Mouse (Mus musculus): Measurements from ENCODE around the gene Slc9a7. TPM values are rescaled to one million over a fixed set of nuclear protein-coding genes. Genes with fewer than 3 reads are reported as not detected.

Gene Slc9a7
- total and polyA plus RNA-seq, 2 experiments from 2014 or later, result 13.5 to 94.6 TPM

DNA sequence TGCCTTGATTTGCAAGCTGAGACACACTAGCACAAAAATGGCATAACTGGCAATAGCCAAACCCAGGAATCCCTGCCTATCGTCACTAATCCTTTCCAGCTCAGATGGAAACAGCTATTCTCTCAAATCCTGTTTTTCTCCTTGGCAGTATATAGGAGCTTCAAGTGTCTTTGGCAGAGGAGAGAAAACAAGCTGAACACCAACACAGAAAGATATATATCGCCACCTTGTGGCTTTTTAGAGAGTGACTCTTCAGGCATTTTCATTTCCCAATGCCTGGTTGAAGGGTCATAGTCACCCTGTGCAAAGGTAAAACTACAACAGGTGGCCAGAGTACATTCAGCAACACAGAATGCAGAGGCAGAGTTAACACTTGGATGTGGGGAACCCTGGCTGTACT is 134.1 kb downstream of the Slc9a7 start:
- TF ChIP-seq CTCF (IDR thresholded peaks at IDR 0.05), result peak; percentile 69
- DNase-seq (ENCODE audit: low spot score) (peak; percentile 50), ATAC-seq (ENCODE audit: low FRiP score) (no peak)
- H3K4me3 ChIP-seq (ENCODE audit: low read depth, low read length), result no peak overlapping the region
- no peaks in the 10 kb centered on the region for H3K27me3 ChIP-seq (ENCODE audit: insufficient read depth, low read length)
- no peak overlapping the region for H3K4me2 ChIP-seq (ENCODE audit: low read depth, low read length, poor library complexity, severe bottlenecking)
- WGBS, result 8% methylated on average over 2 of the region's 2 CpGs
- no peaks in the 10 kb centered on the region for H3K4me1 ChIP-seq (ENCODE audit: insufficient read depth, low read length)
- H3K27ac ChIP-seq (ENCODE audit: low read depth, low read length), result no peak overlapping the region
- no peaks in the 10 kb centered on the region for H3K9me3 ChIP-seq (ENCODE audit: low read length)
- H3K36me3 ChIP-seq (ENCODE audit: insufficient read depth, low read length), result no peaks in the 10 kb centered on the region
- no peak overlapping the region for H3K9ac ChIP-seq (replicated peaks; ENCODE audit: low read length, poor library complexity, severe bottlenecking)

DNA sequence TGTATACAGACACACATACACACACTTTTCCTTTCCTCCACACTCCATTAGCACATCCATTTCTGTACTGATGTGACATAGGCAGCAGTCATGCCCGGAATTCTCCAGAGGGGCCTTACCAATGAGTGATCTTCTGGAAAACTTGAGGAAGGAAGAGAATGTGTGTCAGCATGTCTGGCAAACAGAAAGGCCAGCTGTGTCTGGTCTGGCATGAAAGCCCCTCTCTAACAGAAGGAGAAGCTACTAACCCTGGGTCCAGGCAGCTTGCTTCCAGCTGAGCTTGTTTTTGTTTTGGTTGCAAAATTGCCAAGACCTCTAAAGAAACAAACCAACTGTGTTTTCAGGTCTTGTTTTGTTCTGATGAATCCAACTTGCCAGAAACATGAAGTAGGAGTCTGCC is 162.1 kb downstream of the Slc9a7 start:
- Histone ChIP-seq H3K4me2 (ENCODE audit: low read depth, low read length, poor library complexity, severe bottlenecking) (no peak overlapping the region), H3K36me3 (ENCODE audit: insufficient read depth, low read length) (no peaks in the 10 kb centered on the region), H3K9ac (replicated peaks; ENCODE audit: low read length, poor library complexity, severe bottlenecking) (no peak overlapping the region), H3K27me3 (ENCODE audit: insufficient read depth, low read length) (no peaks in the 10 kb centered on the region), H3K4me1 (ENCODE audit: insufficient read depth, low read length) (no peaks in the 10 kb centered on the region), H3K27ac (ENCODE audit: low read depth, low read length) (no peak overlapping the region), H3K9me3 (ENCODE audit: low read length) (no peaks in the 10 kb centered on the region), H3K4me3 (ENCODE audit: low read depth, low read length) (no peak overlapping the region)
- TF ChIP-seq CTCF (IDR thresholded peaks at IDR 0.05), result no peak
- no peak for ATAC-seq (ENCODE audit: low FRiP score)
- DNase-seq (ENCODE audit: low spot score), result no peak
- WGBS, result 100% methylated on average over 1 of the region's 1 CpGs

DNA sequence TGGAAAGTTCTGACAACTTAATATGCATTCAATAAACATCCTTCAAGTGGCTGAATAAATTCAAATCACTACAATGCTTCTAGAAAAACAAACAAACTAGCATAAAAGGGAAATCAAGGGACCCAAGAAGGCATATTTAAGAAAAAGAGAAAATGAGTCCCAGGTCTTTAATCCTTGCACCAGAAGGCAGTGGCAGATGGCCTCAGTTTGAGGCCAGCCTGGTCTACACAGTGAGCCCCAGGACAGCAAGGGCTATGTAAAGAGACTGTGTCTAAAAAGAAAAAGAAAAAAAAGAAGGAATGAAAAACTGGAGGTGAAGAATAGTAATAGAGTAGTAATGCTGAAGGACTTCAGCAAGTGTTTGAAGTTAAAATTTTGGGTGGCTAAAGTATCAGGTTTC is 162.7 kb downstream of the Slc9a7 start:
- Histone ChIP-seq H3K9me3 (ENCODE audit: low read length) (no peaks in the 10 kb centered on the region), H3K9ac (replicated peaks; ENCODE audit: low read length, poor library complexity, severe bottlenecking) (no peak overlapping the region), H3K4me2 (ENCODE audit: low read depth, low read length, poor library complexity, severe bottlenecking) (no peak overlapping the region), H3K36me3 (ENCODE audit: insufficient read depth, low read length) (no peaks in the 10 kb centered on the region), H3K4me3 (ENCODE audit: low read depth, low read length) (no peak overlapping the region), H3K27me3 (ENCODE audit: insufficient read depth, low read length) (no peaks in the 10 kb centered on the region), H3K4me1 (ENCODE audit: insufficient read depth, low read length) (no peaks in the 10 kb centered on the region), H3K27ac (ENCODE audit: low read depth, low read length) (no peak overlapping the region)
- ATAC-seq (ENCODE audit: low FRiP score) (no peak), DNase-seq (ENCODE audit: low spot score) (no peak)
- TF ChIP-seq CTCF (IDR thresholded peaks at IDR 0.05), result no peak

- H3K4me2 ChIP-seq (ENCODE audit: low read depth, low read length, poor library complexity, severe bottlenecking), result no peak overlapping the region
- no peaks in the 10 kb centered on the region for H3K36me3 ChIP-seq (ENCODE audit: insufficient read depth, low read length)
- no peak for TF ChIP-seq CTCF (IDR thresholded peaks at IDR 0.05)
- no peak overlapping the region for H3K9ac ChIP-seq (replicated peaks; ENCODE audit: low read length, poor library complexity, severe bottlenecking)
- ATAC-seq (ENCODE audit: low FRiP score), result no peak
- H3K27me3 ChIP-seq (ENCODE audit: insufficient read depth, low read length), result no peaks in the 10 kb centered on the region
- H3K9me3 ChIP-seq (ENCODE audit: low read length), result no peaks in the 10 kb centered on the region
- WGBS, result 70% methylated on average over 2 of the region's 2 CpGs
- no peak overlapping the region for H3K4me3 ChIP-seq (ENCODE audit: low read depth, low read length)
- no peaks in the 10 kb centered on the region for H3K4me1 ChIP-seq (ENCODE audit: insufficient read depth, low read length)
- H3K27ac ChIP-seq (ENCODE audit: low read depth, low read length), result no peak overlapping the region
- peak; percentile 0 for DNase-seq (ENCODE audit: low spot score)
Measured at GRCm38 (mm10) chrX:20125481-20125880, 166.1 kb downstream of the Slc9a7 start.

- WGBS, result 58% methylated on average over 2 of the region's 2 CpGs
Measured at GRCm38 (mm10) chrX:20117717-20118116, 173.9 kb downstream of the Slc9a7 start.

DNA sequence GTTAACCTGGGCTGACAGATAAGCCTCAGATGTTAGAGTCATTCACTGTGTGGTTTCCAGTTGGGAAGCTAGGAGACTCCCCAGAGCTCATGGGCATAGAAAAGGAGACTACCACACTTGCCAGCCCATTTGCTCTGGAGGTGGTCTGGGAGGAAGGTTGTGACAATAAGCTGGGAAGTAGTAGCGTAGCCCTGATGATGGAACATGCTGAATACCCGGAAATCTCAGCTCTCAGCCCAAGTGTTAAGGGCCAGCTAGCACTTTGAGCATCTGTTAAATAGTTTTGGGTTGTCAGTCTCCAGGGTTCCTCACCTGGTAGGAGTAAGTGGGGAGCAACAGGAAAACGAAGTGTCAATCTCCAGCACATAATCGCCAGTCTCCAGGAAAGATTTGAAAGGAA is 221.4 kb downstream of the Slc9a7 start:
- Histone ChIP-seq H3K4me3 (ENCODE audit: low read depth, low read length) (no peak overlapping the region), H3K4me1 (ENCODE audit: insufficient read depth, low read length) (no peaks in the 10 kb centered on the region), H3K27ac (ENCODE audit: low read depth, low read length) (no peak overlapping the region), H3K4me2 (ENCODE audit: low read depth, low read length, poor library complexity, severe bottlenecking) (no peak overlapping the region), H3K36me3 (ENCODE audit: insufficient read depth, low read length) (no peaks in the 10 kb centered on the region), H3K9me3 (ENCODE audit: low read length) (no peaks in the 10 kb centered on the region), H3K9ac (replicated peaks; ENCODE audit: low read length, poor library complexity, severe bottlenecking) (no peak overlapping the region), H3K27me3 (ENCODE audit: insufficient read depth, low read length) (no peaks in the 10 kb centered on the region)
- 49% methylated on average over 4 of the region's 4 CpGs for WGBS
- DNase-seq (ENCODE audit: low spot score) (no peak), ATAC-seq (ENCODE audit: low FRiP score) (no peak)
- TF ChIP-seq CTCF (IDR thresholded peaks at IDR 0.05), result no peak

More at GRCm38 (mm10) chrX:20117717-20118116, 173.9 kb downstream of the Slc9a7 start:
- ATAC-seq (ENCODE audit: low FRiP score), result no peak
- no peaks in the 10 kb centered on the region for H3K9me3 ChIP-seq (ENCODE audit: low read length)
- DNase-seq (ENCODE audit: low spot score), result no peak
- H3K4me1 ChIP-seq (ENCODE audit: insufficient read depth, low read length), result no peaks in the 10 kb centered on the region
- no peak overlapping the region for H3K9ac ChIP-seq (replicated peaks; ENCODE audit: low read length, poor library complexity, severe bottlenecking)
- H3K4me3 ChIP-seq (ENCODE audit: low read depth, low read length), result no peak overlapping the region
- no peak for TF ChIP-seq CTCF (IDR thresholded peaks at IDR 0.05)
- no peaks in the 10 kb centered on the region for H3K36me3 ChIP-seq (ENCODE audit: insufficient read depth, low read length)
- no peak overlapping the region for H3K27ac ChIP-seq (ENCODE audit: low read depth, low read length)
- H3K4me2 ChIP-seq (ENCODE audit: low read depth, low read length, poor library complexity, severe bottlenecking), result no peak overlapping the region
- no peaks in the 10 kb centered on the region for H3K27me3 ChIP-seq (ENCODE audit: insufficient read depth, low read length)
